8 mouse cellular contexts compared by ENCODE assay signal in the genomic region with DNA sequence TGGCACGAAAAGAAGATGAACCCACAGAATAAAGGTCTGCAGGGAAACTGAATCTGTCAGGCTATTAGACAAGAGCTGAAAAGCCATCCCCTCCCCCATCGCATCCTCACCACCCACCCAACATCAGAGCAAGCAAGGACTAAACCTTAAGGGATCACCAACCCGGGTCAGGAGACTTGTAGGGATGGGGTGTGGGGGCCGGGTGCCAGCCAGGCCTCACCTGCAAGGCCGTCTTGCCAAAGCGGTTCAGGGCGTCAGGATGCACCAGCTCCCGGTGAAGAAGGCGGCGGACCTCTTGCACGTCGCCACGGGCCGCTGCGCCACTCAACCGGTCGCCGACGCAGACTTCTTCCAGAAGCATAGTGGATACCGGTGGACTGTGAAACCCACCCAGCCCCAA. TPM values are rescaled to one million over a fixed set of nuclear protein-coding genes. Genes with fewer than 3 reads are reported as not detected.
DNase-seq lines count a peak whose midpoint lies in the region; ATAC-seq lines count a peak whose summit lies in the region.

No protein-coding gene starts in this region.

- H3K27me3 ChIP-seq in heart, embryonic 16.5 days (ENCODE audit: control insufficient read depth, insufficient read depth, low read length), result no peaks in the 10 kb centered on the region
- no peaks in the 10 kb centered on the region for H3K27me3 ChIP-seq in hindbrain, embryonic 11.5 days (ENCODE audit: control insufficient read depth, insufficient read depth, low read length)
- H3K27me3 ChIP-seq in midbrain, embryonic 11.5 days (ENCODE audit: control insufficient read depth, insufficient read depth, low read length), result no peaks in the 10 kb centered on the region

- peak overlapping the region; percentile 80 for H3K27ac ChIP-seq in heart, embryonic 16.5 days (ENCODE audit: low read length)
- H3K27ac ChIP-seq in hindbrain, embryonic 11.5 days (ENCODE audit: low read depth, low read length), result peak overlapping the region; percentile 86
- H3K27ac ChIP-seq in midbrain, embryonic 11.5 days (ENCODE audit: low read depth, low read length), result peak overlapping the region; percentile 62

- DNase-seq in heart, adult 18-20 months, result no peak
- peak; percentile 49 for DNase-seq in 3T3-L1 (ENCODE audit: low read depth, low spot score)
- DNase-seq in brain, adult 2 months (ENCODE audit: low read depth, low spot score), result peak; percentile 70
- DNase-seq in hindbrain, embryonic 11.5 days (ENCODE audit: low spot score), result no peak
- DNase-seq in midbrain, embryonic 11.5 days (ENCODE audit: low spot score, missing footprints), result no peak
- no peak for DNase-seq in embryo, embryonic 9.5 days (ENCODE audit: extremely low spot score)
- DNase-seq in adrenal gland, postnatal 14 days, result no peak

- H3K4me1 ChIP-seq in heart, embryonic 16.5 days (ENCODE audit: control insufficient read depth, insufficient read depth, low read length), result peaks cover 29% of the 10 kb centered on the region
- peaks cover 8% of the 10 kb centered on the region for H3K4me1 ChIP-seq in hindbrain, embryonic 11.5 days (replicated peaks; ENCODE audit: control insufficient read depth, insufficient read depth, low read length)
- peaks cover 30% of the 10 kb centered on the region for H3K4me1 ChIP-seq in midbrain, embryonic 11.5 days (ENCODE audit: control insufficient read depth, insufficient read depth, low read length)

- whole genome bisulfite sequencing in heart, embryonic 16.5 days, result 1% methylated on average over 20 of the region's 20 CpGs
- WGBS in hindbrain, embryonic 11.5 days, result under 1% methylated on average over 20 of the region's 20 CpGs
- WGBS in midbrain, embryonic 11.5 days, result under 1% methylated on average over 20 of the region's 20 CpGs

- peak overlapping the region; percentile 85 for H3K9ac ChIP-seq in heart, embryonic 16.5 days (ENCODE audit: low read length)
- H3K9ac ChIP-seq in hindbrain, embryonic 11.5 days (ENCODE audit: low read depth, low read length), result peak overlapping the region; percentile 72
- H3K9ac ChIP-seq in midbrain, embryonic 11.5 days (ENCODE audit: low read length), result peak overlapping the region; percentile 73

- ATAC-seq in heart, embryonic 16.5 days (replicated peaks; ENCODE audit: extremely low read depth, insufficient read depth, low FRiP score), result no peak
- no peak for ATAC-seq in hindbrain, embryonic 11.5 days (ENCODE audit: low FRiP score)
- no peak for ATAC-seq in midbrain, embryonic 11.5 days (ENCODE audit: low FRiP score)

- H3K4me2 ChIP-seq in heart, embryonic 16.5 days (ENCODE audit: low read depth, low read length), result peak overlapping the region; percentile 71
- peak overlapping the region; percentile 72 for H3K4me2 ChIP-seq in hindbrain, embryonic 11.5 days (replicated peaks; ENCODE audit: low read depth, low read length)
- peak overlapping the region; percentile 54 for H3K4me2 ChIP-seq in midbrain, embryonic 11.5 days

- no peaks in the 10 kb centered on the region for H3K36me3 ChIP-seq in heart, embryonic 16.5 days (ENCODE audit: control insufficient read depth, insufficient read depth)
- H3K36me3 ChIP-seq in hindbrain, embryonic 11.5 days (ENCODE audit: control insufficient read depth, insufficient read depth, low read length), result no peaks in the 10 kb centered on the region; the same call in 1 of the 2 replicates
- H3K36me3 ChIP-seq in midbrain, embryonic 11.5 days (ENCODE audit: control insufficient read depth, insufficient read depth, low read length), result no peaks in the 10 kb centered on the region; the same call in 1 of the 2 replicates

- peak overlapping the region; percentile 81 for H3K4me3 ChIP-seq in heart, embryonic 16.5 days (ENCODE audit: low read length)
- peak overlapping the region; percentile 71 for H3K4me3 ChIP-seq in hindbrain, embryonic 11.5 days (ENCODE audit: low read depth, low read length)
- peak overlapping the region; percentile 71 for H3K4me3 ChIP-seq in midbrain, embryonic 11.5 days (ENCODE audit: low read depth, low read length)

- no peaks in the 10 kb centered on the region for H3K9me3 ChIP-seq in heart, embryonic 16.5 days (replicated peaks; ENCODE audit: control insufficient read depth, low read length)
- H3K9me3 ChIP-seq in hindbrain, embryonic 11.5 days (ENCODE audit: control insufficient read depth, low read length), result no peaks in the 10 kb centered on the region
- H3K9me3 ChIP-seq in midbrain, embryonic 11.5 days (ENCODE audit: control insufficient read depth, low read length), result no peaks in the 10 kb centered on the region

RNA-seq across cellular contexts. Expression of a gene that starts 0.6 kb away (rescaled TPM):
- 105 and 110 TPM in 2 replicates for polyA plus RNA-seq in heart, embryonic 16.5 days (2015; fragmentation: Nextera tagmentation; extraction: Ambion mirVana)
- 10 to 100 TPM; 14.3 to 15.9 TPM for total RNA-seq in heart, adult 18-20 months (2021)
- polyA plus RNA-seq in hindbrain, embryonic 11.5 days (2014; fragmentation: Nextera tagmentation; extraction: Ambion mirVana), result 80.3 and 83.2 TPM in 2 replicates
- 70.6 and 71.9 TPM in 2 replicates for polyA plus RNA-seq in midbrain, embryonic 11.5 days (2014; fragmentation: Nextera tagmentation; extraction: Ambion mirVana)
- total RNA-seq in adrenal gland, postnatal 14 days (2021), result 17.9 and 22.5 TPM in 2 replicates

RNA-seq across cellular contexts. Expression of a gene that starts 2.8 kb away (rescaled TPM):
- 10.5 and 13.2 TPM in 2 replicates for polyA plus RNA-seq in heart, embryonic 16.5 days (2015; fragmentation: Nextera tagmentation; extraction: Ambion mirVana)
- total RNA-seq in heart, adult 18-20 months (2021), result 10 to 100 TPM; 10.6 to 17.2 TPM
- polyA plus RNA-seq in hindbrain, embryonic 11.5 days (2014; fragmentation: Nextera tagmentation; extraction: Ambion mirVana), result 13.5 and 15.9 TPM in 2 replicates
- 13.2 and 16.3 TPM in 2 replicates for polyA plus RNA-seq in midbrain, embryonic 11.5 days (2014; fragmentation: Nextera tagmentation; extraction: Ambion mirVana)
- total RNA-seq in adrenal gland, postnatal 14 days (2021), result 27.2 and 36.8 TPM in 2 replicates

RNA-seq across cellular contexts. Expression of a gene that starts 21.5 kb away (rescaled TPM):
- 5.3 and 5.7 TPM in 2 replicates for polyA plus RNA-seq in heart, embryonic 16.5 days (2015; fragmentation: Nextera tagmentation; extraction: Ambion mirVana)
- total RNA-seq in heart, adult 18-20 months (2021), result not detected
- polyA plus RNA-seq in hindbrain, embryonic 11.5 days (2014; fragmentation: Nextera tagmentation; extraction: Ambion mirVana), result 3.4 and 5.0 TPM in 2 replicates
- polyA plus RNA-seq in midbrain, embryonic 11.5 days (2014; fragmentation: Nextera tagmentation; extraction: Ambion mirVana), result 0.36 and 0.68 TPM in 2 replicates
- not detected in 2 replicates for total RNA-seq in adrenal gland, postnatal 14 days (2021)

RNA-seq across cellular contexts. Expression of a gene that starts 25.5 kb away (rescaled TPM):
- 58.8 and 63.9 TPM in 2 replicates for polyA plus RNA-seq in heart, embryonic 16.5 days (2015; fragmentation: Nextera tagmentation; extraction: Ambion mirVana)
- total RNA-seq in heart, adult 18-20 months (2021), result 100 to 1,000 TPM in 1 of 2 experiments, 10 to 100 TPM in 1; 82.0 to 101 TPM
- 45.3 and 50.6 TPM in 2 replicates for polyA plus RNA-seq in hindbrain, embryonic 11.5 days (2014; fragmentation: Nextera tagmentation; extraction: Ambion mirVana)
- 37.2 and 45.8 TPM in 2 replicates for polyA plus RNA-seq in midbrain, embryonic 11.5 days (2014; fragmentation: Nextera tagmentation; extraction: Ambion mirVana)
- total RNA-seq in adrenal gland, postnatal 14 days (2021), result 45.9 and 46.9 TPM in 2 replicates

RNA-seq across cellular contexts. Expression of a gene that starts 29.9 kb away (rescaled TPM):
- 74.4 and 75.1 TPM in 2 replicates for polyA plus RNA-seq in heart, embryonic 16.5 days (2015; fragmentation: Nextera tagmentation; extraction: Ambion mirVana)
- 10 to 100 TPM; 74.0 to 81.4 TPM for total RNA-seq in heart, adult 18-20 months (2021)
- 60.4 and 66.4 TPM in 2 replicates for polyA plus RNA-seq in hindbrain, embryonic 11.5 days (2014; fragmentation: Nextera tagmentation; extraction: Ambion mirVana)
- polyA plus RNA-seq in midbrain, embryonic 11.5 days (2014; fragmentation: Nextera tagmentation; extraction: Ambion mirVana), result 53.9 and 58.6 TPM in 2 replicates
- total RNA-seq in adrenal gland, postnatal 14 days (2021), result 40.4 and 56.5 TPM in 2 replicates

Comparison
In these comparisons a context has a peak if more than half of its experiments do, and no peak if none do; other contexts are left out.
1. DNase-seq: peak in 3T3-L1 (single experiment) and brain, adult 2 months (single experiment); none in heart, adult 18-20 months (0 of 2), hindbrain, embryonic 11.5 days (single experiment), midbrain, embryonic 11.5 days (single experiment), embryo, embryonic 9.5 days (single experiment) and adrenal gland, postnatal 14 days (single experiment).
2. Peak in every context shown above with its lines, with median percentiles within 50 percentile points of each other: H3K27ac ChIP-seq, H3K4me2 ChIP-seq, H3K4me3 ChIP-seq and H3K9ac ChIP-seq.